Mouse (Mus musculus) neural tube, embryonic 12.5 days (tissue): ENCODE data around the gene Immp2l. TPM values are rescaled to one million over a fixed set of nuclear protein-coding genes. Genes with fewer than 3 reads are reported as not detected.

ENCODE experiments used
- ATAC-seq: fragments of 200-750 bp; cut with Nextera tagmentation; 2 replicates; pipeline ENCODE4 v1.8.0; 2017; ENCODE audit warnings: low read depth, mild to moderate bottlenecking, moderate TSS enrichment, moderate library complexity; ENCODE audit not compliant: low FRiP score
- H3K27ac ChIP-seq: fragments of 300-500 bp; sonication (generic); 2 replicates; pipeline ENCODE4 v1.5.1; 2016
- H3K27me3 ChIP-seq: fragments of 300-500 bp; sonication (generic); replicated peaks from 2 replicates; pipeline ENCODE4 v1.6.1; 2016; ENCODE audit warnings: mild to moderate bottlenecking
- H3K36me3 ChIP-seq: fragments of 300-500 bp; sonication (generic); 2 replicates; pipeline ENCODE4 v1.6.1; 2016; ENCODE audit warnings: mild to moderate bottlenecking
- H3K4me1 ChIP-seq: fragments of 300-500 bp; sonication (generic); 2 replicates; pipeline ENCODE4 v1.6.1; 2016
- H3K4me2 ChIP-seq: fragments of 300-500 bp; sonication (generic); replicated peaks from 2 replicates; pipeline ENCODE4 v1.6.1; 2016; ENCODE audit warnings: mild to moderate bottlenecking
- H3K4me3 ChIP-seq: fragments of 300-500 bp; sonication (generic); 2 replicates; pipeline ENCODE4 v1.5.1; 2016
- H3K9ac ChIP-seq: fragments of 300-500 bp; sonication (generic); 2 replicates; pipeline ENCODE4 v1.6.1; 2016; ENCODE audit warnings: mild to moderate bottlenecking
- H3K9me3 ChIP-seq: fragments of 300-500 bp; sonication (generic); 2 replicates; pipeline ENCODE4 v1.6.1; 2016; ENCODE audit warnings: mild to moderate bottlenecking
- WGBS: fragments of 180-500 bp; shearing (Covaris S2); methylation state at CpG from one replicate; pipeline ENCODE4 v1.1.7; 2016; 5-methylcytosine and 5-hydroxymethylcytosine counted together
- polyA plus RNA-seq: library from polyadenylated mRNA; unstranded; fragments of >200 nt; fragmentation: Nextera tagmentation; extraction: Ambion mirVana; gene quantifications from 2 replicates; pipeline ENCODE4 v1.2.1, GENCODE M21; 2016

Immp2l gene
- polyA plus RNA-seq, 1 experiment from 2014 or later, result 7.6 TPM

DNA sequence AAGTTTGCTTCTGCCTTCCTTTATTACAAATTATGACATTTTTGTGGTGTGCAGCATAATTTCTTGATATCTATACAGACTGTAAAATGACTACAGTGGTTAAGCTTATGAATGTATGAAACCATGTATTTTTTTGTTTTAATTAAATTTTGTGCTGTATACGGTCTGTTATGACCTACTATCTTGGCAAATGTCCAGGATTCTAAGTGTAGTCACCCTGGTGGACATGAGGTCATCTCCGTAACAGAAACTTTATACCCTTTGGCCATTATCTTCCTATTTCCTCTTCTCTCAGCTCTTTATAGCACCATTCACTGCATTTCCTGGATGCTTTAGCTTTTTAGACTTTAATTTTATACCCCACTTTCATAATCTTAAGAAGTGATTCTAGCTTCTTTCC, 325.5 kb downstream of the Immp2l start:
- Histone ChIP-seq H3K36me3 (no peaks in the 10 kb centered on the region), H3K9me3 (no peaks in the 10 kb centered on the region), H3K4me3 (no peak overlapping the region), H3K27ac (no peak overlapping the region), H3K4me1 (no peaks in the 10 kb centered on the region), H3K4me2 (no peak overlapping the region), H3K27me3 (no peaks in the 10 kb centered on the region), H3K9ac (no peak overlapping the region)
- ATAC-seq, result no peak
- 80% methylated on average over 2 of the region's 2 CpGs for WGBS

DNA sequence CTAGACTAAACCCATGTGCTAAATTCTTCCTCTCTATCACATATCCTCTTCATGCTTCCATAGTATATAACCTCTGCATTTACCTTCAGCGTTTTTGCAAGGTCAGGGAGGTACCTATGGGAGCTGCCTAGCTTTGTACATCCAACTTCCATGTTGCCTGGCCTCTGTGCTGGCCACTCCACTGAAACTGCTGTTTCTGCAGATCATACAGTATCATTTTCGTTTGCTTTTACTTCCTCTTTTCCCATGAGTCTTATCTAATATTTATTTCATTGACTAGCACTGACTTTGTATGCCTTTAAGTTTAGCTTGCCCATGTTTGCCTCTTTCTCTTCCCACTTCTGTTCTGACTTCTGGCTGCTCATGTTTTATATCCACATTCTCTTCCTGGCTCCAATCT, 325.9 kb downstream of the Immp2l start:
- Histone ChIP-seq H3K9me3 (no peaks in the 10 kb centered on the region), H3K36me3 (no peaks in the 10 kb centered on the region), H3K4me3 (no peak overlapping the region), H3K4me2 (no peak overlapping the region), H3K4me1 (no peaks in the 10 kb centered on the region), H3K27ac (no peak overlapping the region), H3K9ac (no peak overlapping the region), H3K27me3 (no peaks in the 10 kb centered on the region)
- no peak for ATAC-seq
- 75% methylated on average over 2 of the region's 2 CpGs for WGBS

GRCm38 (mm10) chr12:41351275-41351674, 327.4 kb downstream of the Immp2l start:
- 46% methylated on average over 2 of the region's 2 CpGs for WGBS
- Histone ChIP-seq H3K9ac (no peak overlapping the region), H3K4me3 (no peak overlapping the region), H3K27me3 (no peaks in the 10 kb centered on the region), H3K9me3 (no peaks in the 10 kb centered on the region), H3K4me2 (no peak overlapping the region), H3K27ac (no peak overlapping the region), H3K4me1 (no peaks in the 10 kb centered on the region), H3K36me3 (no peaks in the 10 kb centered on the region)
- no peak for ATAC-seq

- ATAC-seq, result no peak
- 43% methylated on average over 1 of the region's 1 CpGs for WGBS
- Histone ChIP-seq H3K27ac (no peak overlapping the region), H3K9ac (no peak overlapping the region), H3K4me3 (no peak overlapping the region), H3K4me1 (no peaks in the 10 kb centered on the region; the same call in 1 of the 2 replicates), H3K27me3 (no peaks in the 10 kb centered on the region), H3K36me3 (no peaks in the 10 kb centered on the region), H3K9me3 (no peaks in the 10 kb centered on the region), H3K4me2 (no peak overlapping the region)
Measured at GRCm38 (mm10) chr12:41354857-41355256, 331.0 kb downstream of the Immp2l start.

GRCm38 (mm10) chr12:41356040-41356439, 332.1 kb downstream of the Immp2l start:
- WGBS, result 56% methylated on average over 3 of the region's 3 CpGs
- ATAC-seq, result no peak
- Histone ChIP-seq H3K9ac (no peak overlapping the region), H3K27me3 (no peaks in the 10 kb centered on the region), H3K4me3 (no peak overlapping the region), H3K4me1 (no peaks in the 10 kb centered on the region; the same call in 1 of the 2 replicates), H3K4me2 (no peak overlapping the region), H3K9me3 (no peaks in the 10 kb centered on the region), H3K27ac (no peak overlapping the region), H3K36me3 (no peaks in the 10 kb centered on the region)

DNA sequence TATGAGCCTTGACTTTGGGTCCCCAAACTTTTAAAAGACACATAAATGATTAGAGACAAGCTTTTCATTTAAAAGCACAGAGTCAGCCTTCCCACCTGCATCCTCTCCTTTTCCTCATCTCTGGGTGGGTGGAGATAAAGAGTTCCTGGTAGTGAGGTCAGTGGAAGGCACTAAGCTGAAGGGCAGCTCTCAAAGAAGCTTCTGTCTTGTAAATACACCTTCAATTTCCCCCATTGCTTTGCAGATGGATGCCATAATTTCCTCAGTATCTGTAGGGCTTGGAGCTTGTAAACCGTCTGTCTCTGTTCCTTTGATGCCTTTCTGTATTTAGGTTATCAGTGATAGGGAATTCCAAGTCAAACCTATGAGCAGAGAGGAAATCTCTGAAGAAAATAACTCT, 362.8 kb downstream of the Immp2l start:
- Histone ChIP-seq H3K4me1 (no peaks in the 10 kb centered on the region), H3K4me3 (no peak overlapping the region), H3K27ac (no peak overlapping the region), H3K27me3 (no peaks in the 10 kb centered on the region), H3K9ac (no peak overlapping the region), H3K36me3 (no peaks in the 10 kb centered on the region), H3K4me2 (no peak overlapping the region), H3K9me3 (no peaks in the 10 kb centered on the region)
- 43% methylated on average over 1 of the region's 1 CpGs for WGBS
- ATAC-seq, result no peak

DNA sequence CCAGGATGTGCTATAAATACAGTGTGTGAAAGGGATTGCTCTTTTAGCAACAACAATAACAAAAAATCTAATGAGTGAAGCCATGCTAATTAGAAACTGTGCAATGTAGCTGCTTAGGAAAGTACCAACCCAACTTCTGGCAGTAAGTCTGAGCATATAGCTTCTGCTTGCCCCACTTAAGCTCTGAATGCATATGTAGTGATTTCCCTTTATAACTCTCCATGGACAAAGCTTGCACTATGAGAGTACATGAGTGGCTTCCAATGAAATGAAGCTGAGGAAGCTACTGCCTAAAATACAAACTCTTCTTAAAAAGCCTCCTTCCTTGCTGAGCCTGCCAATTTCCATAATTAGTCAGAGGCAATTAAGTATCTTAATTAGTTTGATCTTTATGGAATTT, 370.3 kb downstream of the Immp2l start:
- Histone ChIP-seq H3K4me1 (no peaks in the 10 kb centered on the region), H3K4me2 (no peak overlapping the region)
- no peak for ATAC-seq

GRCm38 (mm10) chr12:41401136-41401535, 377.2 kb downstream of the Immp2l start:
- WGBS, result 93% methylated on average over 1 of the region's 1 CpGs
- no peaks in the 10 kb centered on the region for H3K36me3 ChIP-seq
- no peak for ATAC-seq
- no peak overlapping the region for H3K4me3 ChIP-seq
- no peaks in the 10 kb centered on the region for H3K27me3 ChIP-seq
- H3K27ac ChIP-seq, result no peak overlapping the region
- no peaks in the 10 kb centered on the region for H3K4me1 ChIP-seq
- no peaks in the 10 kb centered on the region for H3K9me3 ChIP-seq
- no peak overlapping the region for H3K4me2 ChIP-seq
- H3K9ac ChIP-seq, result no peak overlapping the region

More for the DNA sequence above, 370.3 kb downstream of the Immp2l start:
- no peak overlapping the region for H3K4me3 ChIP-seq
- no peaks in the 10 kb centered on the region for H3K27me3 ChIP-seq
- H3K9me3 ChIP-seq, result no peaks in the 10 kb centered on the region
- H3K9ac ChIP-seq, result no peak overlapping the region
- H3K27ac ChIP-seq, result no peak overlapping the region
- H3K36me3 ChIP-seq, result no peaks in the 10 kb centered on the region

- no peaks in the 10 kb centered on the region for H3K4me1 ChIP-seq
- H3K4me2 ChIP-seq, result no peak overlapping the region
- no peak for ATAC-seq
- no peak overlapping the region for H3K4me3 ChIP-seq
- H3K27me3 ChIP-seq, result no peaks in the 10 kb centered on the region
- H3K27ac ChIP-seq, result no peak overlapping the region
- no peaks in the 10 kb centered on the region for H3K36me3 ChIP-seq
- no peaks in the 10 kb centered on the region for H3K9me3 ChIP-seq
- H3K9ac ChIP-seq, result no peak overlapping the region
- 80% methylated on average over 3 of the region's 3 CpGs for WGBS
Measured at GRCm38 (mm10) chr12:41401923-41402322, 378.0 kb downstream of the Immp2l start.

DNA sequence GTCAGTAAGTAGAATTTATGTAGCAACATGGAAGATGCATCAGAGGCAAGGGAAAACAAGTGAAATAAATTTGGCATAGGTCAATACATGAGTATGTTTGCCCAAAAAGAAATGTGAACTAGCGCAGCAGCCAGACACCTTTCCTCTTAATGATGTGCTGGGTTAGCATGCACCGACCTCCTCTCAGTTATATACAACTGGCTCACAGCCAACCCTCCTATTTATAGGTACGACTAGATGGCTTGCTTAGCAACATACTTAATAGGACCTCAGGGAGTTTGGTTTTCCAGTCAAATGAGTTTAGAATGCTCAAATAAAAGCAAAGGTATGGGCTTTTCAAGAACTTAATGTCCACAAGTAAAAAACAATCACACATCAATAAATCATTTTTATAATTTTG, 385.5 kb downstream of the Immp2l start:
- Histone ChIP-seq H3K9ac (no peak overlapping the region), H3K27me3 (no peaks in the 10 kb centered on the region), H3K27ac (no peak overlapping the region), H3K4me3 (no peak overlapping the region), H3K4me2 (no peak overlapping the region), H3K9me3 (no peaks in the 10 kb centered on the region), H3K4me1 (no peaks in the 10 kb centered on the region), H3K36me3 (no peaks in the 10 kb centered on the region)
- 62% methylated on average over 3 of the region's 3 CpGs for WGBS
- no peak for ATAC-seq

DNA sequence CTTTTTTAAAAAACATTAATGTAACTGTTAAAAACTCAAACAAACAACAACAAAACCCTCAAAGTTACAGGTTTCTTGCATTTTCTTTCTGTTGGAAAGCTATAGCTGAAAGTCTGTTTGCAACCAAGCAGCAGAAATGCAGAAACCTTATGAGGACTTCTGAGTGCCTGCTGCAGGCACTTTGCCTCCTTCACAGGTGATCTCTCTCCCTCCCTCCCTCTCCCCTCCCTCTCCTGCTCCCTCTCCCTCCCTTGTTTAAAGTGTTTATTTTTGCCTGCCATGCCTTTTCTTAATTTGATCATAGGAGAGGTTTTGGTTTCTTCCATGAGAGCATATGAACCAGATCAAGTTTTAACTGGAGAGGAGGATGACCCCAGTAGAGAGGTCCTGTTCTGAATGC, 392.7 kb downstream of the Immp2l start:
- H3K4me1 ChIP-seq, result no peaks in the 10 kb centered on the region
- H3K27me3 ChIP-seq, result no peaks in the 10 kb centered on the region
- no peak overlapping the region for H3K27ac ChIP-seq
- no peak overlapping the region for H3K4me2 ChIP-seq
- no peak for ATAC-seq
- H3K9ac ChIP-seq, result no peak overlapping the region
- H3K9me3 ChIP-seq, result no peaks in the 10 kb centered on the region
- no peaks in the 10 kb centered on the region for H3K36me3 ChIP-seq
- no peak overlapping the region for H3K4me3 ChIP-seq

DNA sequence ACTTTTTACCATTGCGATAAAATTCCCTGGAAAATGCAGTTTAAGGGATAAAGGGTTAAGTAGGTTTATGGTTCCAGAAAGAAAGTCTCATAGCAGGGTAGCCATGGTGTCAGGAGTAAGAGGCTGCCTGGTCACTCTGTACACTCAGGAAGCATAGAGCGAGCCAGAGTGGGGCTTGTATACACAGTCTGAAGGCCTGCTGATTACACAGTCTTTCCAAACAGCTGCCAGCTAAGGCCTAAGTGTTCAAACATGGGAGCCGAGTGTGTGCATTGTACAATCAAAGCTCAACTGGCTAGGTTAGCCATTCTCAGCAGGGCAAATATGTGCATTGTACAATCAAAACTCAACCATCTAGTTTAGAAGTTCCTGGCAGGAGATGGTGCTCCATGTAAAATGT, 393.2 kb downstream of the Immp2l start:
- Histone ChIP-seq H3K4me3 (no peak overlapping the region), H3K36me3 (no peaks in the 10 kb centered on the region), H3K4me1 (no peaks in the 10 kb centered on the region), H3K9me3 (no peaks in the 10 kb centered on the region), H3K27me3 (no peaks in the 10 kb centered on the region), H3K9ac (no peak overlapping the region), H3K27ac (no peak overlapping the region), H3K4me2 (no peak overlapping the region)
- 66% methylated on average over 3 of the region's 3 CpGs for WGBS
- ATAC-seq, result no peak

DNA sequence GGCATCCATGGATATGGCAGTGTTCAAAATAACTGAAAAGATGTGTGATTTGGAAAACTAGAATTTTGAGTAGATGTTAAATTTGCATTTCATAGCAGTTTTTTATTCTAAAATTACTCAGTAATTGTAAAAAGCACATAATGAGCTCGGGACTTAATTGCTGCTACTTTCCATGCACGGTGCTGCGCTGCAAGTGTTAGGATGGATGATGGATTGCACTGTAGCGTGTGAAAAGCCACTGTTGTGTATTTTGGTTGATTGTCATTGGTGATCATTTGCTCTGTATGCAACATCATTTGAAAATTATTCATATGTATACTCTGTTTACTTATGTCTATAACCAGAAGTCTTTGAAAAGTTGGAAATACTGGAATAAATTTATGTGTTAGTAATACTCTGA, 394.1 kb downstream of the Immp2l start:
- H3K27ac ChIP-seq, result no peak overlapping the region
- no peaks in the 10 kb centered on the region for H3K36me3 ChIP-seq
- no peak for ATAC-seq
- H3K9ac ChIP-seq, result no peak overlapping the region
- H3K9me3 ChIP-seq, result no peaks in the 10 kb centered on the region
- H3K4me2 ChIP-seq, result no peak overlapping the region
- no peak overlapping the region for H3K4me3 ChIP-seq
- no peaks in the 10 kb centered on the region for H3K27me3 ChIP-seq
- 88% methylated on average over 4 of the region's 4 CpGs for WGBS
- H3K4me1 ChIP-seq, result no peaks in the 10 kb centered on the region
